Mouse (Mus musculus) neural tube, embryonic 11.5 days (tissue): ENCODE measurements around the gene Spem1. TPM values are rescaled to one million over a fixed set of nuclear protein-coding genes. Genes with fewer than 3 reads are reported as not detected.

ENCODE experiments used
- ATAC-seq: fragments of 200-750 bp; cut with Nextera tagmentation; 2 replicates; pipeline ENCODE4 v1.8.0; 2017; ENCODE audit warnings: moderate number of reproducible peaks, mild to moderate bottlenecking, moderate TSS enrichment, moderate library complexity; ENCODE audit not compliant: insufficient read depth, low FRiP score, low TSS enrichment
- DNase-seq: peaks from one replicate; pipeline ENCODE4 v3.0.0-alpha.2; 2015; ENCODE audit warnings: low spot score
- H3K27ac ChIP-seq: fragments of 300-500 bp; sonication (generic); 2 replicates; pipeline ENCODE4 v1.5.1; 2014; ENCODE audit warnings: low read depth, mild to moderate bottlenecking, low read length
- H3K27me3 ChIP-seq: fragments of 300-500 bp; sonication (generic); 2 replicates; pipeline ENCODE4 v1.6.1; 2014; ENCODE audit warnings: mild to moderate bottlenecking, low read length, mixed read lengths; ENCODE audit not compliant: control insufficient read depth, insufficient read depth
- H3K36me3 ChIP-seq: fragments of 300-500 bp; sonication (generic); 2 replicates; pipeline ENCODE4 v1.6.1; 2014; ENCODE audit warnings: mild to moderate bottlenecking, low read length, moderate library complexity, mixed read lengths; ENCODE audit not compliant: control insufficient read depth, insufficient read depth
- H3K4me1 ChIP-seq: fragments of 300-500 bp; sonication (generic); 2 replicates; pipeline ENCODE4 v1.6.1; 2014; ENCODE audit warnings: low read length, mixed read lengths; ENCODE audit not compliant: control insufficient read depth, insufficient read depth
- H3K4me2 ChIP-seq: fragments of 300-500 bp; sonication (generic); 2 replicates; pipeline ENCODE4 v1.6.1; 2014; ENCODE audit warnings: low read depth, mild to moderate bottlenecking, moderate library complexity
- H3K4me3 ChIP-seq: fragments of 300-500 bp; sonication (generic); 2 replicates; pipeline ENCODE4 v1.5.1; 2014; ENCODE audit warnings: low read depth, low read length
- H3K9ac ChIP-seq: fragments of 300-500 bp; sonication (generic); 2 replicates; pipeline ENCODE4 v1.6.1; 2014; ENCODE audit warnings: mild to moderate bottlenecking, low read length
- H3K9me3 ChIP-seq: fragments of 300-500 bp; sonication (generic); 2 replicates; pipeline ENCODE4 v1.6.1; 2016; ENCODE audit warnings: low read length; ENCODE audit not compliant: control insufficient read depth
- WGBS: fragments of 180-500 bp; shearing (Covaris S2); extraction: QIAGEN DNeasy Blood & Tissue Kit; methylation state at CpG from one replicate; pipeline ENCODE4 v1.1.7; 2014; 5-methylcytosine and 5-hydroxymethylcytosine counted together
- polyA plus RNA-seq: library from polyadenylated mRNA; unstranded; fragments of >200 nt; fragmentation: Nextera tagmentation; extraction: Ambion mirVana; gene quantifications from 2 replicates; pipeline ENCODE4 v1.2.1, GENCODE M21; 2014

Spem1 gene
- polyA plus RNA-seq, 1 experiment from 2014 or later = not detected

DNA sequence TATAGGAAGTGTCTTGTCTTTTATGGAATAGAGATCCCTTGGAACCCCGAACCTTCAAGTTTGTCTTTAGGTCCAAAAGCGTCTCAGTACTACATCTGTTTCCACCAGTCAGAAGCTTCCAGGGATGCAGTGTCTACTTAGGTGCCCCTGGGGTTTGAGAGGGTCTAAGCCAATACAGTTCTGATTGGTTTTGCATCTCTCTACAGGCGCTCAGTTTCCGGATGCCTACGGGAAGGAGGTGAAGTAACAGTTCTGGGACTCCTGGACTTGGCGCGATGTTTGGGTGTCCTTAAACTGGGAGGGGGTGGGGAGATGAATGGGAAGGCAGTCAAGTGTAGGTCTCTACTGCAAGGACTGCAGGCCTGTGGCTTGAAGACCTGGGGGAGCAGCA, 16.7 kb upstream of the Spem1 start:
- Histone ChIP-seq H3K27me3 (peaks cover 3% of the 10 kb centered on the region; the same call in 1 of the 2 replicates), H3K36me3 (peaks cover 2% of the 10 kb centered on the region; the same call in 1 of the 2 replicates), H3K9ac (peak overlapping the region; percentile 52), H3K4me1 (peaks cover 24% of the 10 kb centered on the region), H3K4me2 (peak overlapping the region; percentile 95), H3K4me3 (peak overlapping the region; percentile 72), H3K27ac (peak overlapping the region; percentile 58), H3K9me3 (no peaks in the 10 kb centered on the region)
- no peak for ATAC-seq
- WGBS = 2% methylated on average over 7 of the region's 7 CpGs
- no peak for DNase-seq

DNA sequence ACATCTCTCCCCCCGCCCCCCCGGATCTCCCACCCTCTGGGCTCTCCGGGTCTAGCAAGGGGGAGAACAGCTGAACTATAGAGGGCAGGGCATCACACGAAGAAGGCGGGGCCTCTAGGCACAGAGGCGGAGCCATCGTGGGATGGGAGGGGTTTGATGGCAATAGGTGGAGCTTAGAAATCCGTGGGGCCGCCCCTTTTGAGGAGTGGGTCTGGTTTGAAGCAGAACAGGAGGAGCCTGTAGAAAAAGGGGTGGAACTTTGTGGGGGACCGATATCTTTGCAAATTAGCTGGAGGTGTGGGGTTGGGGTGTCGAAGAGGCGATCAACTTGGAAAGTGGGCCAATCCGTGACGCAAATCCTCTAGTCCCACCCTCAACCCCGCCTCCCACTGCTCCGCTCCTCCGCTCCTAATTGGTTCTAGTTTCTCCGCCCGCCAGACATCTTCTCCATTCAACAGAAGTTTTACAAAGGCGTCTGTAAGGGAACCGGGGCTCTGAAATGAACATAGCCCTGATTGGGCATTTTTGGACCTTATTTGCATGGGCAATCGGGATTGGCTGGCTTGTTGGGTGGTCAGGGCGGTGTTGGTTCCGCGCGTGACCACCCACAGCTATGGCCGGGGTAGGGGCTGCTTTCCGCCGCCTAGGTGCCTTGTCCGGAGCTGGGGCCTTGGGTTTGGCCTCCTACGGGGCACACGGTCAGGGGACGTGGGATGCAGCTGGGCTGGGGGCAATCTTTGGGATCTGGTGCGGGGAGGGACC, 16.2 kb upstream of the Spem1 start, which contains the start of gene Tmem256:
Gene Tmem256, plus strand, starts transcription at position 563 of the 762 bp plus-strand sequence.
- DNase-seq (peak; percentile 97), ATAC-seq (peak; percentile 87)
- WGBS = under 1% methylated on average over 34 of the region's 34 CpGs
- Histone ChIP-seq H3K27ac (peak within 1 kb of the TSS; percentile 80), H3K4me3 (peak within 1 kb of the TSS; percentile 72), H3K4me1 (peaks cover 26% of the 10 kb centered on the region), H3K4me2 (peak within 1 kb of the TSS; percentile 95), H3K27me3 (peaks cover 5% of the 10 kb centered on the region; the same call in 1 of the 2 replicates), H3K9ac (peak within 1 kb of the TSS; percentile 79), H3K9me3 (no peaks in the 10 kb centered on the region), H3K36me3 (peaks cover 2% of the 10 kb centered on the region; the same call in 1 of the 2 replicates)

DNA sequence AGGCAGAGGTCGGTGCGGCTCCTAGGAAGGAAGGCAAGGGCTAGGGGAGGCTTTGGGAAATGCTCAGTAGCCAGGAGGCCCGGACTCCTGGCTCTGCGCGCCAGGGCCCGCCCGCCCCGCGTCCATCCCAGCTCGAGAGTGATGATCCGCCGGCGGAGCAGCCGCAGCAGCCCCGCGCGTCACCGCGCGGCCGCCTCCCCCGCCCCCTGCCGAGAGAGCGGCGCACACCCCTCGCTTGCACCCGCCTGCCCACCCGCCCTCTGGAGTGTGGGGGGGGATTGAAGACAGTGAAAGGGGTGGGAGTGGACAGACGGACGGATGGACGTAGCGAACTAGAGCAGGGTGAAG, 15.6 kb upstream of the Spem1 start, which contains the start of gene Nlgn2:
Gene Nlgn2, minus strand, starts transcription at position 181 of the 348 bp plus-strand sequence.
- WGBS = 0% methylated on average over 18 of the region's 32 CpGs
- ATAC-seq (no peak), DNase-seq (no peak)
- peaks cover 5% of the 10 kb centered on the region; the same call in 1 of the 2 replicates for H3K27me3 ChIP-seq
- H3K4me3 ChIP-seq = peak within 1 kb of the TSS; percentile 72
- peak within 1 kb of the TSS; percentile 79 for H3K9ac ChIP-seq
- H3K36me3 ChIP-seq = peaks cover 2% of the 10 kb centered on the region; the same call in 1 of the 2 replicates
- H3K9me3 ChIP-seq = no peaks in the 10 kb centered on the region
- H3K27ac ChIP-seq = peak within 1 kb of the TSS; percentile 80
- H3K4me2 ChIP-seq = peak within 1 kb of the TSS; percentile 95
- peaks cover 26% of the 10 kb centered on the region for H3K4me1 ChIP-seq

DNA sequence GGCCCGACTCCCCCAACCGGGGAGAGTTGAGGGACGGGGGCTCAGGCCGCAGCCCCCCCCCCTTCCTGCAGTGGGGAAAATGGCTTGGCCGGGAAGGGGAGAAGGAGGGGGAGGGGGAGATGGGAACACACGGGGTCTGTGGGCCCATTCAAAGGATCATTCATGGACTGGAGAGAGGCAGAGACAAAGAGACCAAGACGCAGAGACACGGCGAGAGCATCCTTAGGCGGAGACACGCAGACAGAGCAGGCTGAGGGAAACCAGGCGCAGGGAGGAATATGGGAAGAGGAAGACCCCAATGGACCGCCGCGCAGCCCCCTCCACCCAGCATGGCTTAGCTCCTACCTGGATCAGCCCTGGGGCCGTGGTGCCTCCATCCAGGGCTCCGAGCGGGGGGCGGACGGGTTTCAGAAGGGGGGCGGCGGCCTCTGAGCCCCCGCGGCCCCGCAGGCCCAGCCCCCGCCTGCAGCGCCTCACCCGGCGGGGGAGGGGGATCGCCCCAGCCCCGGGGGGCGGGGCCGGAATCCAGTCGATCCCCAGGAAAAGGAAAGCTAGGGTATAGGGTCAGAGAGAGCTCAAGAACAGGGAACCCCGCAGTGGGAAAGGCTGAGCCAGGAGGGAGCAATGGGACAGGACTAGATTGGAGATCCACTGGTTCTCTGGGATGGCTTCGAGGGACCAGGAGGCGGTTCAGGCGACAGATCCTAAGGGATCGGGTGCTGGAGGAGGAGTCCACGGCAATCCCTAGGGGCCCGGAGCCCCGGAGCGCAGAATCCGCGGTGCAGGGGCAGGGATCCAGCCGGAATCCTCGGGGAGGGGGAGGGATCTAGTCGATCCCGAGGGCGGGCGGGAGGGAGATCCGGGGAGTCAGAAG, 15.0 kb upstream of the Spem1 start:
- DNase-seq (peak; percentile 59), ATAC-seq (peak; percentile 14; the same call in 1 of the 2 replicates)
- Histone ChIP-seq H3K4me2 (peak overlapping the region; percentile 95), H3K36me3 (peaks cover 2% of the 10 kb centered on the region; the same call in 1 of the 2 replicates), H3K27ac (peak overlapping the region; percentile 80), H3K9me3 (no peaks in the 10 kb centered on the region), H3K9ac (peak overlapping the region; percentile 79), H3K27me3 (peaks cover 5% of the 10 kb centered on the region; the same call in 1 of the 2 replicates), H3K4me3 (peak overlapping the region; percentile 72), H3K4me1 (peaks cover 26% of the 10 kb centered on the region)
- WGBS = under 1% methylated on average over 43 of the region's 52 CpGs

DNA sequence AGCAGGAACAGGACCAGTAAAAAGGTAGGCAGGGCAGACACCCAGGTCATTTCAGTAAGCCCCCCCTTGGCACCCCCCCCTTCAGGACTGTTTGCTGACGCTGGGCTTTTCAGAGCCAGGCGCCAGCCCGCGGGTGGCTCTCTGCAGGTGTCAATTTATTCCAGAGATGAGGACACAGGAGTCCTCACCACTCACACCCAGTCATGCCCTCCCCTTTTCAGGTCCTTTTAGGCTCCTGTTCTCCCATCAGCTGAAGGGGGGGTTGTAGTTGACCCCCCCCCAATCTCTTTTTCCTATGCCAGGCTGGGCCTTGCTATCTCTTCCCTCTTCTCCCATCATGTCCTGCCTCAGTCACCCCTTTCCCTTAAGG, 14.0 kb upstream of the Spem1 start:
- Histone ChIP-seq H3K27ac (peak overlapping the region; percentile 47; the same call in 1 of the 2 replicates), H3K9ac (peak overlapping the region; percentile 79), H3K27me3 (peaks cover 5% of the 10 kb centered on the region; the same call in 1 of the 2 replicates), H3K4me3 (peak overlapping the region; percentile 72), H3K4me2 (peak overlapping the region; percentile 95), H3K36me3 (peaks cover 2% of the 10 kb centered on the region; the same call in 1 of the 2 replicates), H3K4me1 (peaks cover 26% of the 10 kb centered on the region), H3K9me3 (no peaks in the 10 kb centered on the region)
- DNase-seq = no peak
- 2% methylated on average over 4 of the region's 4 CpGs for WGBS
- ATAC-seq = no peak

DNA sequence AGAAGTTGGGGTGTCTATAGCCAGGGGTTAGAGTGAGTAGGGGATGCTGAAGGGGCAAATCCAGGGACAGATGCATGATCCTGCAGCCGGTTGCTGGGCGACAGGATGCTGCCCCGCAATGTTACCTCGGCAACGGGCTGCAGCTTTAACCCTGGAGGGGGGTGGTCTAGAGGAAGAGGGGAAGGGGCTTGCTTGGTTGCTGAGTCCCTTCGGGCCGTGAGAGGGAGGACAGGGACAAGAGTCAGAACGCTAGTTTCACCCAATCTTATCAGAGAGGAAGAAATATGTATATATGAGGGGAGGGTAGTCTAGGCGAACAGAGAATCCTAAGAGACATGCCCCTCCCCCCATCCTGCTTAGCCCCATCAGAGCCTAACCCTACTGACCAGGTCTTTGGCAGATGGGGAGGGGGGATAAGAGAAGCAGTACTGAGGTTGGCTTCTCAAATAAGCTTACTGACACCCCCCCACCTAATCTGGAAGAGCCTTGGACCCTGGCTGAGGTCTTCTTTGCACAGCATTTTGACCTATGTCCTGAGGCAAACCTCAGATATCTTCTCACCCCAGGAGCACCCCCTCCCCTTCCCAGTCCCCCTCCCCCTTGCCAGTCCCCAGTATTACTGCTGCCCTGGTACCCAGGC, 13.5 kb upstream of the Spem1 start:
- H3K4me3 ChIP-seq = peak overlapping the region; percentile 72
- peak overlapping the region; percentile 2; the same call in 1 of the 2 replicates for H3K9ac ChIP-seq
- H3K4me2 ChIP-seq = peak overlapping the region; percentile 95
- DNase-seq = peak; percentile 77
- WGBS = 2% methylated on average over 9 of the region's 9 CpGs
- H3K9me3 ChIP-seq = no peaks in the 10 kb centered on the region
- H3K27ac ChIP-seq = no peak overlapping the region
- ATAC-seq = no peak
- peaks cover 2% of the 10 kb centered on the region; the same call in 1 of the 2 replicates for H3K36me3 ChIP-seq
- peaks cover 26% of the 10 kb centered on the region for H3K4me1 ChIP-seq
- H3K27me3 ChIP-seq = peaks cover 5% of the 10 kb centered on the region; the same call in 1 of the 2 replicates

DNA sequence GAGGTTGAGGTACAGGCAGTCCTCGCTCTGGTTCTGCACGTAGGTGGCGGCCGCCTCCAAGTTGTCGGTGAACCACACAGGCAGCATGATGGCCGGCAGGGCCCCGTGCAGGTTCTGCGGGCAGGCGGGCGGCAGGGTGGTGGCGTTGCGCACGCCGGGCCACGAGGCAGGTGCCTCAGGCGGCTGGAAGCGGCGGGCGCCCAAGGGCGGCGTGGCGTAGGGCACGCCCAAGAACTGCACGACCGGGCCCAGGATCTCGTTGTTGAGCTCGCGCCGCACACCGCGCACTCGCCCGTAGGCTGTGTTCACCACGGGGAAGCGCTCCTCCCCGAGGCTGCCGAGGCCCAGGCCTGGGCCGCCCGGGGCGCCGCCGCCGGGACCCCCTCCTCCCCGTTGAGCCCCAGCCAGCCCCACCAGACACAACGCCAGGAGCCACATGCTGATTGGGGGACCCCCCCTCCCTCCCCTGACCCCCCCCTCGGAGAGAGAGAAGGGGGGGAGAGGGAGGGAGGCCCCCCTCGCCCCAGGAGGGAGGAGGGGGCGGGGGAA, 12.1 kb upstream of the Spem1 start:
- H3K4me3 ChIP-seq = peak overlapping the region; percentile 72
- WGBS = 8% methylated on average over 34 of the region's 48 CpGs
- peaks cover 26% of the 10 kb centered on the region for H3K4me1 ChIP-seq
- ATAC-seq = no peak
- peak overlapping the region; percentile 95 for H3K4me2 ChIP-seq
- H3K9ac ChIP-seq = peak overlapping the region; percentile 76
- H3K9me3 ChIP-seq = no peaks in the 10 kb centered on the region
- H3K36me3 ChIP-seq = peaks cover 2% of the 10 kb centered on the region; the same call in 1 of the 2 replicates
- H3K27ac ChIP-seq = no peak overlapping the region
- peak; percentile 51 for DNase-seq
- H3K27me3 ChIP-seq = peaks cover 5% of the 10 kb centered on the region; the same call in 1 of the 2 replicates

DNA sequence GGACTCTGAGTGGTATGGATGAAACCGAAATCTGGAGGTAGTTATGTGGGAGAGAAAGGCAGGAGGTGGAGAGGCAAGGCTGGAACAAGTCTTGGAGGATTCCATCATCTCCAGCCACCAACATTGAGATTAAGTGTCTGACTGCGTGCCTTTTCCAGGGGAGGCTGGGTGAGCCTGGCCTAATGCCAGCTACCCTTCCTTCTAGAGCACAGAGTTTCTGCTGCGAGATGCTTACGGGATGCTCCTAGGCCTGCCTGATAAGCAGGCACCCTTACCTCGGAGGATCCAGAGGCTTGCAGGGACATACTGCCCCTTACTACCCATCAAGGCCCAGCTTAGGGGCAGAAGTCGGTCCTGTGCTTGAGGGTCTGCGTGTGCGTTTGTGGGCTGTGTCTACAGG, 11.6 kb upstream of the Spem1 start:
- H3K9me3 ChIP-seq = no peaks in the 10 kb centered on the region
- H3K9ac ChIP-seq = peak overlapping the region; percentile 76
- H3K27ac ChIP-seq = no peak overlapping the region
- H3K36me3 ChIP-seq = peaks cover 4% of the 10 kb centered on the region; the same call in 1 of the 2 replicates
- peak overlapping the region; percentile 72; the same call in 1 of the 2 replicates for H3K4me3 ChIP-seq
- no peak for DNase-seq
- peaks cover 5% of the 10 kb centered on the region; the same call in 1 of the 2 replicates for H3K27me3 ChIP-seq
- peaks cover 26% of the 10 kb centered on the region for H3K4me1 ChIP-seq
- H3K4me2 ChIP-seq = peak overlapping the region; percentile 95
- ATAC-seq = no peak
- WGBS = 58% methylated on average over 8 of the region's 8 CpGs
